Mouse (Mus musculus): ENCODE measurements around the gene Slc7a5.

The Slc7a5 gene

GRCm38 (mm10) chr8:121907587-121908248, at the start of gene Slc7a5:
Slc7a5 (minus strand) TSS chr8:121907694.
- in situ Hi-C loops (cut with MboI; ENCODE audit: unreplicated experiment in 2 of 2): no loop called here

DNA sequence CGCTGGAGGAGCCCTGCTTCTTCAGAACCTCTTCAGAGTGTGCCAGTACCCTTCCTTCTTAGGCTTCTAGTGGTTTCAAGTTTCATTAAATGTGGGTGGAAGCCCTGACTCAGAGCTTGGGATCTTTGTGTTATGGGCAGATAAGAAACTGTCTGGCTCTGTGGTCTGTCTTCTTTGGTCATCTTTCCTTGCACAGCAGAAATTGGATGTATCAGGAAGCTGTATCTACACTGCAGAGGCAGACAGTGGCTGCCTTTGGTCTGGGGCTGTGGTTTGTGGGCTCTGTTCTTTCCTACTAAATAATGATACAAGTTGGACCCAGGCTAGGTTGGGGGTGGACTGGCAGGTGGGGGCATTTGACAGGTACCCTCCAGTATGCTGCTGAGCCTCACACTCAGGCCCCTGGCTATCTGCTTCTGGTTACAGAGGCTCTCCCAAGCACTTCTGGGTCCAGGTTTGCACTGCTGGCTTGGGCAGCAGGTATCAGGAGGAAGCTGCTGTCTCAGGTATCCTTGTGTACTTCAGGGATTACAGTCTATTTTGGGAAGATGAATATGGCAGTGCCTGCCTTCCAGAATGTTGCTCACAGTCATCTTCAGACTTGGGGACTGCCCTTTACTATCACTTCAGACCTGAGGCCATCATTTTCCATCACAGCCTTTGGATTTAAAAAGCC, 48.5 kb upstream of the Slc7a5 start:
- in situ Hi-C loops (cut with MboI; ENCODE audit: unreplicated experiment in 2 of 2): no loop called here

DNA sequence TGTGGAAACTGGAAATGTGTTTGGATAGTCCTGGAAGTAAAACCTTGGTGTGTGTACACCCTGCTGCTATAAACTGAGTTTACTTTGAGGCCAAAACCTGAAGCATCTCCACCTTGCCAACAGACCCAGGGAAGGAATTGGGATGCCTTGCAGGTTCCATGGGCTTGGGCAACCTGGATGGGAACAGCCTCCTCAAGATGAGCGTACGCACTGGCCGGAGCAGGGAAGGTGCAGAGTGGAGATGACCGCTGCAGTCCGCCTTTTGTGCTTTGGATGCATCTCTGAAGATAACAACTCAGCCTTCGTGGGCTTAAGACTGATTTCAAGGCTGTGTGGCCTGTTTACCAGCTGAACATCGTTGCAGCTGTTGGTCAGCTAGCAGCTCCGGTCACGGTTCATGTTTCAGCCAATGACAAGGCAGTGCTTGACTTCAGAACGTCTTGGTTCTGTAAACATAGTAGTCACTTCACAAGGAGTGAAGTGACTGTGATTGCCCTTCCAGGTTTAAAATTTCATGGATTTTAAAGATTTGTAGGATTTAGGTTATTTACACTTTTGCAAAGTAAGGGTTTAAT, 47.6 kb upstream of the Slc7a5 start:
- in situ Hi-C loops (cut with MboI; ENCODE audit: unreplicated experiment in 2 of 2): no loop called here

DNA sequence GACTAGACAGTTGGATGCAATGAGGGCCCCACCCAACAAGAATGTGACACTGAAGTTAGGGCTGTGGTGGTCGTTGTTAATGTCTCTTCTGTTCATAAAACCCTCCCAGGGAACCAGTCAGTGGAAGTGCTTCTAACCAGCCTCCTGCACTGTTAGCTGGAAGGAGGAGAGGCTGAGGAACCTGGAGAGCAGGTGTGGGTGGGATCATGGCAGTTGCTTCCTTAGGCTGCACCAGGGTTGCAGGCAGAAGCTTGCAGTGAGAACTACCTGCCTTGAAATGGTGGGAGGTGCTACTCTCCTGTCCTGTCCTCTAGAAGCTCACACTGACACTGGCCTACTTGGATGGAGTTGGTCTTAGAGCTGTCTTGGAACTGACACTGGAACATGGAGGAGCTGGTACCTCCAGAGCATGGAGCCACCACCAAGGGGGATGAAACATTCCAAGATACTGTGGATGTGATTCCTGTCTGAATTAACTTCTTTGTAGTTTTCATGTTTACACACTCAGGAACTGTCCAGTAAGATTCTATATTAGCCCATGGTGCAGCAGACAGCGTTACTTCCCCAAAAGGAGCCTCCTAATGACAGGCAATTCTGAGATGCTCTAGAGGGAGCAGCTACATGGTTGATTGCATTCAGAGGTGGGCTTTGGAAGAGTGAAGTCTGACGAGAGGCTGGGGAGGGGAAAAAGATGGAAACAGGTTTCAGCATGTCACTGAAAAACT, 46.5 kb upstream of the Slc7a5 start:
- in situ Hi-C loops (cut with MboI; ENCODE audit: unreplicated experiment in 2 of 2): no loop called here

DNA sequence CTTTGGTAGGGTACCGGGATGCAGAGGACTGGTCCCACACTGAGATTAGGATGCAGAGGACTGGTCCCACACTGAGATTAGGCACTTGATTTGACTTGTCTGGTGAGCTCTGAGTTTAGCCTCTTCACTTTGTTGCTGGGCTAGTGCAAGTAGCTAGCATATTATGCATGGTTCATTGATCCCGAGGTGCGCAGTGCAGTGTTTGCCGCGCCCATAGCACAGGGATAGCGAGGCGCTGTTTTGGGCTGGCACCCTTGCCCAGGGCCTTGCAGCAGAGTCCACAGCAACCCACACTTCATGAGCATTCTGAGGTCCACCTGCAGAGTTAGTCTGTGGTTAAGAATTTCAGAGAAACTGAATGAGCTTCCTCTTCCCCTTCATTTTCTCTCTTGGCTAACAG, 45.3 kb upstream of the Slc7a5 start:
- in situ Hi-C loops (cut with MboI; ENCODE audit: unreplicated experiment in 2 of 2): no loop called here

GRCm38 (mm10) chr8:121952122-121952521, 44.6 kb upstream of the Slc7a5 start:
- in situ Hi-C loops (cut with MboI; ENCODE audit: unreplicated experiment in 2 of 2): no loop called here

DNA sequence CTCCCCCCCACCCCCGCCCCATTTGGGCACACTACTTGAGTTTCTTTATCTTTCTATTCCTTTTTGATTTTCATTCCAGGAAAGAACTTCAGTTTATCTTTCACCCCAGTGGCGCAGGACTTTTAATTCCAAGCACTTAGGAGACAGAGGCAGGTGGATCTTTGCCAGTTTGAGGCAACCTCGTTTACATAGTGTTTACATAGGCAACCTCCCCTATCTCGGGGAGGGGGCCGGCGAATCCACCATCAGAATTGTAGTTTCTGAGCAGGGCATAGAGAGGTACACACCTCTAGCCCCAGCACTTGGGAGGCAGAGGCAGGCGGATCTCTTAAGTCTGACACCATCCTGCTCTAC, 44.1 kb upstream of the Slc7a5 start:
- in situ Hi-C loops (cut with MboI; ENCODE audit: unreplicated experiment in 2 of 2): no loop called here

GRCm38 (mm10) chr8:121950749-121951655, 43.5 kb upstream of the Slc7a5 start:
- in situ Hi-C loops (cut with MboI; ENCODE audit: unreplicated experiment in 2 of 2): no loop called here

GRCm38 (mm10) chr8:121949941-121950748, 42.7 kb upstream of the Slc7a5 start:
- in situ Hi-C loops (cut with MboI; ENCODE audit: unreplicated experiment in 2 of 2): loop anchor here (25.0 kb wide), 1 partner anchor 363 kb away; the partner anchor contains the start of genes Fbxo31 (in 2 of the 2) and Map1lc3b (in 2 of the 2)

GRCm38 (mm10) chr8:121949222-121949800, 41.8 kb upstream of the Slc7a5 start, which contains the start of gene Banp:
Banp (plus strand) TSS chr8:121949750.
- in situ Hi-C loops (cut with MboI; ENCODE audit: unreplicated experiment in 2 of 2): loop anchor here (25.0 kb wide), 1 partner anchor 362 kb away; the partner anchor contains the start of genes Fbxo31 (in 2 of the 2) and Map1lc3b (in 2 of the 2)

DNA sequence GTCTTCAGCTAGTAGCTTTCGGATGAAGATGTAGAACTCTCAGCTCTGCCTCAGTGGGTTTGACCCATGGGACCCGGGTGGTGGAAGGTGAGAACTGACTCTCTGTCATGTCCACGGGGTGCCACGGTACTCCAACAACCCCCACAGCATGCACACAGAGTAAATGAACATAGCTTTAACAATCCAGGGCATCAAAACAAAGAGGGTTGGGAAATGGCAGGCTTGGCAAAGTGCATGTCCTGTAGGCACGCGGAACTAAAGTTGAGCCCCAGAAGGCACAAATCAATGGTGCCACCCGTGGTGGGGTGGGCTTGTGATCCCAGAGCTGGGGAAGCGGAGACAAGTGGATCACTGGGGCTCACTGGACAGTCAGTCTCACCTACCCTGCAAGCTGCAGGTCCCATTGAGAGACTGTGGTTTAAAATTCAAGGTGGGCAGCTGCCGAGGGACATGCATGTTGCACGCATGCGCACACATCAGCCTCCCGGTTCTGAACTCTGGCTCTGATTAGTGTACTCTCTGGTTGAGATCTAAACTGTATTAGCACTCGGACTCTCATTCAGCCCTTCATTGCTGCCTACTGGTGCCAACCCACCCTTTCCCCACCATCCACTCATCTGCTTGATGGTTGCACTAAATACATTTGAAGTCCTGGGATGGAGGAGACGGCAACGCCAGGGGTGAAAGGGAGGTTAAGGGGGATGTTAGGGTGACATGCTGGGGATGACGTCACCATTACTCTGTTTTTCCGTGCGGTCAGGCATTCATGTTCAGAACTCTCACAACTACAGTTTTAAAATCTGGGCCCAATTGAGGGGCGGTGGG, 41.0 kb upstream of the Slc7a5 start:
- in situ Hi-C loops (cut with MboI; ENCODE audit: unreplicated experiment in 2 of 2): loop anchor here (25.0 kb wide), 1 partner anchor 361 kb away; the partner anchor contains the start of genes Fbxo31 (in 2 of the 2) and Map1lc3b (in 2 of the 2)

GRCm38 (mm10) chr8:121947753-121948141, 40.3 kb upstream of the Slc7a5 start:
- in situ Hi-C loops (cut with MboI; ENCODE audit: unreplicated experiment in 2 of 2): loop anchor here (25.0 kb wide), 1 partner anchor 360 kb away; the partner anchor contains the start of genes Fbxo31 (in 2 of the 2) and Map1lc3b (in 2 of the 2)

DNA sequence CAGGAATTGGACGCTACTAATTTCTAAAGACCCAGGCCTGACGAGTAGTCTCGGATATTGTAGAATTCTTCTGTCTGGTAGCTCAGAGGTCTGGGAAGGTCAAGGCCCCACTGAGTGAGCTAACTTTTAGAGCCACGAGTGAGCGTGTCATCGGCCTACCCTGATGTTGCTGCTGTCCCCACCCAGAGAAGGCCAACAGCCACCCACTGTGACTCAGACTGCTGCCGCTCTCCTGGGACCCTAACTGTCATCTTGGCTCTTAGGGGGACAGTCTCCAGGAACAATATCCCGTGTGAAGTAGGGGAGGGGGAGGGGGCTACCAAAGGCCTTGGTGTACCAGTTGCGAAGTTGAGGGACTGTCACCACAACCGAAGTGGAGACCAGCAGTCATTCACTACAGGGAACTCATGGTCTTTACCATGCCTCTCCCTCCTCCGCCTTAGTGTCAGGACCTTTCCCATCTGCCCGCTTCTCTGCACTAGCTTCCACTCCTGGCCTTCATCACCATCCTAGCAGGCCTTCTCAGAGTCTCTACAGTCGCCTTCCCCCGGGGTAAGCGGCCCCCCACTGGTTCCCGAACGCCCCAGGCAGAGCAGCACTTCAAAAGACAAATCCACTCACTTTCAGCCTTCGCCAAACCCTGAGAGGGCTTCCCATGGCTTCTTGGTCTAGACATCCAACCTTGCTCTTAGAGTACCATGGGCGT, 39.7 kb upstream of the Slc7a5 start:
- in situ Hi-C loops (cut with MboI; ENCODE audit: unreplicated experiment in 2 of 2): loop anchor here (25.0 kb wide), 1 partner anchor 360 kb away; the partner anchor contains the start of genes Fbxo31 (in 2 of the 2) and Map1lc3b (in 2 of the 2)

DNA sequence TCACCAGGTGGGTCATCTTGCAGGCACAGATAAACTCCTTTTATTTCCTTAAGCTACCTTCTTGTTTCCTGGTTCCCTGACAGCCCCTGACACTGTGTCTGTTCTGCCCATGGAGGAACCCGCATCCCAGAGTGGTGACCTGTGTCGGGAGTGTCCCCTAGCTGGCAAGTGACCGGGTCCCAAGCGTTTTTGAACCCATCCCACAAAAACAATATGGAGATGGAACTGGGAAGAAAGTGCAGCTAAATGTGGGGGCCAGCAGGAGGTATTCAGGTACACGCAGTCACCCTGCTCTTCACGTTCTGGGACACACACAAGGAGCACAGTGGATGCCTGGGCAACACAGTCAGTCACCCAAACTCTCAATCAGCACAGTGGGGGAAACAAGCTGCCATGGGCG, 38.9 kb upstream of the Slc7a5 start:
- in situ Hi-C loops (cut with MboI; ENCODE audit: unreplicated experiment in 2 of 2): loop anchor here (25.0 kb wide), 1 partner anchor 359 kb away; the partner anchor contains the start of genes Fbxo31 (in 2 of the 2) and Map1lc3b (in 2 of the 2)

DNA sequence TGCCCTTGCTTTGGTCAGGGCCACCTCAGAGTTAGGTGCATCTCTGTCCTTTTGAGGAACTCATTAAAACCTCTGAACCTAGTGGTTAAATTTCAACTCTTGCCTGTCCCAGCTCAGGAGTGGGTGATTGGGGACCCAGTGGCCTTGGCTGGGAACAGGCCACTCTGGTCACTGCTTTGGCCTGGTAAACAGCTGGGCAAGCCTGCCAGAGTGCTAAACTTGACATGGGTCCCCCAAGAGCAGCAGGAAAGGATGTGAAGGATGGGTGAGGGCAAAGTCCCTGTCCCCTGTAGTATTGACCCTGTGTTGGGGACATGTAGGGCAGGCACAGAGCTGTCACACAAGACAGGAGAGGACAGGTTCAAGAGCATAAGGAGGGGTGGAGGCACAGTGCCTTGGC, 37.3 kb upstream of the Slc7a5 start, which contains the start of gene Car5a:
TSS of gene Car5a (minus strand) at position 74 of the 400 bp plus-strand sequence.
- in situ Hi-C loops (cut with MboI; ENCODE audit: unreplicated experiment in 2 of 2): loop anchor here (25.0 kb wide), 1 partner anchor 358 kb away; the partner anchor contains the start of genes Fbxo31 (in 2 of the 2) and Map1lc3b (in 2 of the 2)

DNA sequence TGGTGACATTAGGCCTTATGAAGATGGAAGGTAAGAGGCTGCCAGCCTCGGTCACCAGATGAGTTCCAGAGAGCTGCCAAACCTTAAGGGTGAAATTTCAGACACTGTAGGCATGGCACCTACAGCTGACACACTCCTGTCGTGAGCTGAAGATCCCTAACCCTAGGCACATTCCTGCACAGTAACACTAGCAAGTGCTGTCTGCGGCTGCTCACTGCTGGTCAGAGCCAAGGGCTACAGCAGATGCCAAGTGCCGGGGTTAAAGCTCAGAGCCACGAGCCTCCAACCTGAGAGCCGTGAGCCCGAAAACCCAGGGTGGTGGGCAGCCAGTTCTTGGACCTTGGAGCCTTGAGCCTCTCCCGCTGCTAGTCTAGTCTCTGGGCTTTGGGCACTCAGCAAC, 36.2 kb upstream of the Slc7a5 start:
- in situ Hi-C loops (cut with MboI; ENCODE audit: unreplicated experiment in 2 of 2): loop anchor here (25.0 kb wide), 1 partner anchor 356 kb away; the partner anchor contains the start of genes Fbxo31 (in 2 of the 2) and Map1lc3b (in 2 of the 2)
